Mouse (Mus musculus): ENCODE measurements around the gene Card9. TPM values are rescaled to one million over a fixed set of nuclear protein-coding genes. Genes with fewer than 3 reads are reported as not detected.
"Not testable (repeated sequence)": the region's sequence is repeated elsewhere in the genome, so short reads cannot be mapped to it uniquely, and the experiment has no call there.

Gene Card9
- 6.6 TPM in 2 replicates for polyA plus RNA-seq (2012; rRNA removed)

DNA sequence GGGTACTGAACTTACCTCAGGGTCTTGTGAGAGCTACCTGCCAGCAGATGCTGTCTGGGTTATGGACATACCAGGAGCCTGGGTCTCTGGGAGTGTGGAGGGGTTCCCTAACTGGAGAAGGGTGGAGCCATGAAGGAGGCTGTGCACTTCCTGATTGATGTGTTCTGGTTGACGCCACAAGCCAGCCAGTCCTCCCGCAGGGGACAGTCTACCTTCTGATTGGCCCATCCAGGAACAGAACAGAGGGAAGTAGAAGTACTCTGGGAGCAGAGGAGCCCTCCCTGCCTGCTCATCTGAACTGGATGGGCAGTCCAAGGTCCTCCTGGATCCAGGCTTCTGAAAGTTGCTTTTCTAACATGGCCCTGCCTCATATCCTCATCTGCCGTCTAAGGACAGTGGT, at the start of gene Card9:
Gene Card9, minus strand, starts transcription at position 147 of the 400 bp plus-strand sequence.
- no peak for DNase-seq (ENCODE audit: extremely low spot score in 1 of 2, low spot score in 1 of 2)

DNA sequence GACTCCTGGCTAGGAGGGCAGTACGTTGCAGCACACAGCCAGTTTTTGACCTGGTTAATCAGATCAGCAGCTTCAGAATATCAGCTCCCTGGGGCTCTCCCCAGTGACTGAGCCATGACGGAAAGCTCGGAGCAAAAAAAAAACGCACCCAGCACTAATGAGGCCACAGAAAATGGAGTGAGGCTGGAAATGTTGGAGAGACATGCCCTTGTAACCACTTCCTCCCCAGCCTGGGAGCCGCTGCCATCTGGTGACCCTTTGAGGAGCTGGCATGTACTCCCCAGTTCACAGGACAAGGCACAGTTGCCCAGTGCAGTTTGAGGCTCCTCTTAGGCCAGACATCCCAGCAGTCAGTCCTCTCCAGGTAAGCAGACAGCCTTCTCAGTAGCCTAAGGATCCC, 49.4 kb upstream of the Card9 start:
- DNase-seq (ENCODE audit: extremely low spot score in 1 of 2, low spot score in 1 of 2), result no peak

DNA sequence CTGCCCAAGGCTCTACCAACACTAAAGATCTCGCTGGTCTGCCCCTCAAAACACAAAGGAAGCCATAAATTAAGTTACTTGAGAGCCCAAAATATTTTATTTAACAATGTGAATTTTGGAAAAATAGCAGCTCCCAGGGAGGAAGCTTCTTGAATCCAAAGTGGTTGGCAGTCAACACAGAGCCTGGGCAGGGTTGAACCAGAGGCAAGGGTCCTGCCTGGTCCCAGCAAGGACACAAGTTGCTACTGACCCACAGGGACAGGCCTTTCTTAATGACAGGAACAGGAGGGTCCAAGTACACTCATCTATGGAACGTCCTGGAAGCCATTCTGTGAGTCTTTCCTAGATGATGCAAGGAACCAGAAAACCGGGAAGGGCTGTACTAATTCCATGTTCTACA, 48.6 kb upstream of the Card9 start:
- DNase-seq (ENCODE audit: extremely low spot score in 1 of 2, low spot score in 1 of 2), result no peak

DNA sequence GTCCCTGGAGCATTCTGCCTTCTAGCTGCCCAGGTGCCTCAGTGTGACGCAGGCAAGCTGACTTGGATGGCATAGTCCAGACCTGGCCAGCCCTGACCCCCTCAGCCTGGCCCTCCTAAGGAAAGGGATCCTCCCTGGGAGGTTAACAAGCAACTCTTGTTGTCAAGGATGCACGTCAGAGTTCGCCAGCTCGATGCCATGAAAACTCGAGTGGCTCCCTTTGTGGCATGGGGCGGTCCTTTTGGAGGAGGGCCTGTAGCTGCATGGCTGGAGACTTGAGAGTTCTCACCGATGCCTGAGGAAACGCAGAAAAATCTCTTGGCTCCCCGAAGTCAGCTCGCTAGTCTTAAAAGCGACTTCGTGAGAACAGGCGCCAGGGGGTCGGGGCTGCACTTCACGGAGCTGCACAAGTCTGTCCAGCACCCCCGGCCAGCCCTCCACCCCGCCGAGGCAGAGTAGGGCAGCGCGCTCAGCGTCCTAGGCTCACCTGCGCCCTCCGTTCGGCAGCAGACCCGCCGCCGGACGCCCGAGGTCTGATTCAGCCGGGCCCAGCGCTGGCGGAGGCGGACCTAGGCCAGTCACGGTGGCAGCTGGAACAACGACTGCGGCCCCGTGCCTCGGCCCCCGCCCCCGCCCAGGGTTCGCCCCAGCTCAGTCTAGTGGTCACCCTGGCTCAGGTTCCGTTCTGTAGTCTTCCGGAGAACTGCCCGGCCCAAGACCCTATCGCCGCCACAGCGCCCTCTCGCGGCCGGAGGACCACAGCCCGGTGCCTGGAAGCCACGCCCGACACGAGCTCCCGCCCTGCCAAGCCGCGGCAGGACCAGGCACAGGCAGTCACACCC, 48.0 kb upstream of the Card9 start, which contains the start of gene Inpp5e:
Gene Inpp5e, minus strand, starts transcription at position 689 of the 842 bp plus-strand sequence.
- peak; percentile 82 to 99 for DNase-seq (ENCODE audit: extremely low spot score in 1 of 2, low spot score in 1 of 2)

DNA sequence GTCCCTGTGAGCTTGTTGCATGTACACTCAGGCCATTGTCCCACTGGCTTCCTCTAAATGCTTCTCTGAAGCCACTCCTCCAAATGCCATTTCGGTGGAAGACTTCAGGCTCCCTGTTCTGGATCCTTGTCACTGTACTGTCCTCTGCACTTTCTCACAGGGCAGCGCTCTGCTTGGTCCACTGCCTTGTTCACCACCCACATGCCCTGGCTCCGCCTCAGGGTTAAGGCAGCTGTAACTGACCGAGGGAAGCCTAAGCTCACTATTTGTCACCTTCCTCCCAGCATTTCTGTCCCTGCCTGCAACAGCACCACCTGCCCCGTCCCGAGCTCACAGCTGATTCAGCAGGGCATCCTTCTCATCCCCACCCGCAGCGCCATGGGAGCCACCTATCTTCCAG, 42.6 kb upstream of the Card9 start:
- no peak for DNase-seq (ENCODE audit: extremely low spot score in 1 of 2, low spot score in 1 of 2)

DNA sequence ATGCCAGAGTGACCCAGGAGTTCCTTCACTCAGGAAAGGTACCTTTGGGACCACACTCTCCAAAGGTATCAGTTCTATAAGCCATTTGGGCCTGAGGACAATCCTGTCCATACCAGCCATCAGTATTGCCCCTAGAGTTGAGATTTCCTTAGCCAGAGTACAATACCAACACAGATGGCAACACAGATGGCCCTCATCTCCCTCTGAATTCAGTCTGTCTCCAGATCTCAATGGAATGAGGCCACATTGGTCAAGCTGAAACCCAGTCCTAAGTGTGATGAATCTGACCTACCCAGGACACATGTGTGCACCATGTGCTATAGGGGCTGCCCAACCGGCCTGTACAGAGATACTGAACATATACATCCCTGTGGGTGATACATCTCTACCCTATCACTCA, 41.5 kb upstream of the Card9 start:
- DNase-seq (ENCODE audit: extremely low spot score in 1 of 2, low spot score in 1 of 2), result no peak

DNA sequence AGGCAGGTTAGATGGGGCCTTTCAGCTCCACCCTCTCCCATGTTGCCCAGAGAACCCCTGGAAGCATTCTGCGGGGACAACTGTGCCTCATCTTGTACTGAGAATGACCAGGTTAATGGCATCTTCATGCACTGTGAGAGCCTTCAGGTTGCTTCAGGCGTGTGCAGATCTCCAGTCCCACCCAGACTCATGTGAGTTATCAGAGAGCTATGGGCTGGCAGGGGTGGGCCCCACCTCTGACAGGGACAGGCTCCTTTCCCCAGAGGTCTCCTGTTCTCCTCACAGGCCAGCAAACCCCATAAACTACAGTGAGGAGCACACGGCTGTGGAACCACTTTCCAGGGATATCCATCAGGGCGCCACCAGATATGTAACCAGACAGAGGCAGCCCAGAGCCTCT, 40.3 kb upstream of the Card9 start:
- DNase-seq (ENCODE audit: extremely low spot score in 1 of 2, low spot score in 1 of 2), result no peak

DNA sequence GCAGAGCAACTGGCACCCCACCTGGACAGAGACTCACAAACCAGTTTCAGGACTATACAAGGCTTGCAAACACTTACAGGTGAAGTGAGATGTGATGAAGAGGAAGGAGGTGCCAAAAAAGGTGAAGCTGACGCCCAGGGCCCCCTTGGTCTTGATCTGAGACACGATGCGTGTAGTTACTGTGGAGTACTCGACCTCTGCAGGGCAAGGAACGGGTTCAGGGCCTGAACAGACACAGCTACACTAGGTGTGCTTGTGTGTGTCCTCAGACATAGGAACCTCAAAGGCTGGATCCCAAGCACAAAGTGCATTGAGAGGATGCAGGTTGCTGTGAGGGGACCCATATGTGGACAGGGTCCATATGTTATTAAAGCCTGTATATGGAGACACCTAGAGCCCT, 39.6 kb upstream of the Card9 start:
- no peak for DNase-seq (ENCODE audit: extremely low spot score in 1 of 2, low spot score in 1 of 2)

DNA sequence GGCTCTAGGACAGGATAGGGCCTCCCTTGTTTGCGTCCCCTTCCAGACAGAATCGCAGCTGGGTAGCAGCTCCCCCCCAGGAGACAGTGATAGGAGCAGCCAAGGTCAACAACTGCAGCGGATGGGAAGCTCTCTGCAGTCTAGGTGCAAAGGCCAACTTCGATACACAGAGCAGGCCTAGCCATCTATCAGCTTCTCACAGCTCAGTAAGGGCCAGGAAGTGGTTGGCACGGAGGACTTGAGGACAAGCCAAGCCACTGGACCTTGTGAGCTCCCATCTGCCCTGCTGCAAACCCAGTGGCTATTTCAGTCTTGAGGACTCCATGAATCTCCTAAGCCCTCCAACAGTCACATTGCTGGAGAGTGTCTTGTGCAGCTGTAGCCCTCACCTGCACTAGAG, 38.9 kb upstream of the Card9 start:
- no peak for DNase-seq (ENCODE audit: extremely low spot score in 1 of 2, low spot score in 1 of 2)

DNA sequence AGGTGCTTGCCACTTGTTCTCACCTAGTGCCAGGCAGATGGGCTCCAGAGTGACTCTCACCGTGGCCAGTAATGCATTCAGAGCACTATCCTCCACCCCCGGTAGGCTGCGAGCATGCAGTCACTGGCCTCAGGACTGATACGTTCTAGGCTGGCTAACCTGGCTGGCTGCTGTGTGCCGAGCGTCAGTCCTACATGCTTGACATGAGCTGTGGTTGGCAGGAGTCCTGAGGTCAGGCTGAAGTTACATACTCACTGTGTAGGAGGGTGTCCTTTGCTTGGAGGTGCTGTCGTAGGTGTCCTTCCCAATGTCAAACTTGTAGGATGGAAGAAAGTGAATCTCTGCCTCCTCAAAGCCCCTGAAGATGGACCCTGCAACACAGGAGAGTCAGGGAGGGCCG, 38.3 kb upstream of the Card9 start:
- DNase-seq (ENCODE audit: extremely low spot score in 1 of 2, low spot score in 1 of 2), result no peak

DNA sequence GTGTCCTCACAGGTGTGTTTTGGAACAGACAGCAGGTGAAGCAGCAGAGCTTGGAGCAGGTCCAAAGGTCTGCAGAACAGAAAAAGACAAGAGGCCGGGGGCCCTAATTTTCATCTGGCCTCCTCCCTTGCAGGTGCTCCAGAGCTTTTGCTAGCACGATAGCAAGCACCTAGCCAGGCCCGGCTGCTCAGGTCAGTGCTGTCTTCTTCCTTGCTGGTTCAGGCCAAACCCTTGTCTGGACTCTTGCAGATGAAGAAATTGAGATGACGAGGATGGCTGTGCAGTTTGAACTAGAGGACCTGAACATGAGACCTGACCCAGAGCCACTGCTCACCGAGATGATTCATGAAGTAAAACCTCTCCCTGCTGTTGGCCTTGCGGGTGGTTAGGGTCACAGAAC, 30.9 kb upstream of the Card9 start:
- DNase-seq (ENCODE audit: extremely low spot score in 1 of 2, low spot score in 1 of 2), result no peak

DNA sequence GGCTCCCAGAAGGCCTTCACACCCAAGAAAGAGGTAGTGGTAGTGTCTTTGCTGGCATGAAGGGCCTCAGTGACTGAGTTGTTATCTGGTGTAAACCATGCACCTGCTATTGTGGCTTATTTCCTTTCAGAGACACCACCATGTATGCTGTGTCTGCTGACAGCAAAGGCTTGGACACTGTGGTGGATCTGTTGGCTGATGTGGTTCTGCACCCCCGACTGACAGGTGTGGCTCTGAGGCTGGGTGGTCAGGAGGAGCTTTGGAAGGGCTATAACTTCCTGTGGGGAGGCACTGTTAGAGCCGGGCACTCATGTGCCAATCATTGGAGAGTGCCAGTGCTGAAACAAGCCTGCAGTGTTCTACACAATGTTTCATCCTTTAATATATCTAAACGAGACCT, 30.2 kb upstream of the Card9 start:
- DNase-seq (ENCODE audit: extremely low spot score in 1 of 2, low spot score in 1 of 2), result no peak

DNA sequence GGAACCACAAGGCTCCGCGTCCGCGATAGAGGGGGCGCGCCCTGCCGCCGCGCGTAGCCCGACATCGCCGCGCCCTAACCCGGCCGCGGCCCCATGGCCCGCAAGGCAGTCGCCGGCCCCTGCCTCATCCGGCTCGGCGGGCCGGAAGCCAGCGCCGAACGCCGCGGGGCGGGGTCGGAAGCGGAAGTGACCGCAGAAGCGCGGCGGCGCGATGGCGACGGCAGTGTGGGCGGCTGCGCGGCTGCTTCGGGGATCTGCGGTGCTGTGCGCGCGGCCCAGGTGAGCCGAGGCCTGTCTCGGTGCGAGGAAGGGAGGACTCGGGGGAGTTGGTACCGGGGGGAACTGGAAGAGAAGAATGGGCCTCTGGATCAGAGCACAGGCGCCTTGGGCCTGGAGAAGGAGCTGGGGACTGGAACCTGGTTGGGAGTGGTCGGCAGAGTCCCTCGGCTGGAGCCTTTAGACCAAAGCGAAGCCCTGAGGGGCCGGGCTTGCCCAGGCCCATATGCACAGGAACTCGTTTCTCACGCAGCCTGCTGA, 28.5 kb upstream of the Card9 start, which contains the start of the genes Entr1 and Pmpca:
Gene Entr1, minus strand, starts transcription at position 163 of the 537 bp plus-strand sequence.
Gene Pmpca, plus strand, starts transcription at position 186 of the 537 bp plus-strand sequence.
- DNase-seq (ENCODE audit: extremely low spot score in 1 of 2, low spot score in 1 of 2), result peak; percentile 55 to 82

DNA sequence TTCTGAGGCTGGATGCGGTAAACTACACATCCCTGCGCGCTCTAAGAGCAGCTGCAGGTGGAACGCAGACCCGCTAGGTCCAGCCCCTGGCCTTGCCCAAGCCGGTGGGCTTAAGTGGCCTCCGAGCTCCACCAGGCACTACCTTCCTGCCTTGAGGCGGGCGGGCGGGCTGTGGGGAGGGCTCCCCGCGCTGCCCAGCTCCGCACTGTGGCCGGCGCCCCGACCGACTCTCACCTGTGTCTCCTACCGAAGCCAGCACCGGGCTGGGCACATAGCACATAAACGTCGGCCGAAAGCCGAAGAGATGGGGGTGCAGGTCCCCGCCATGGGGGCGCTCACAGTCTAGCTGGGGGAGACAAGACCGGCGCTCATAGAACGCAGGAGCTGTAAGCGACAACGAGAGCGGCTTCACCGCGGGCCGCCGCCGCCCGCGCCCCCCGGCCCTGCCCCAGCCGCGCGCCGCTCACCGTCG, 28.0 kb upstream of the Card9 start:
- no peak for DNase-seq (ENCODE audit: extremely low spot score in 1 of 2, low spot score in 1 of 2)

DNA sequence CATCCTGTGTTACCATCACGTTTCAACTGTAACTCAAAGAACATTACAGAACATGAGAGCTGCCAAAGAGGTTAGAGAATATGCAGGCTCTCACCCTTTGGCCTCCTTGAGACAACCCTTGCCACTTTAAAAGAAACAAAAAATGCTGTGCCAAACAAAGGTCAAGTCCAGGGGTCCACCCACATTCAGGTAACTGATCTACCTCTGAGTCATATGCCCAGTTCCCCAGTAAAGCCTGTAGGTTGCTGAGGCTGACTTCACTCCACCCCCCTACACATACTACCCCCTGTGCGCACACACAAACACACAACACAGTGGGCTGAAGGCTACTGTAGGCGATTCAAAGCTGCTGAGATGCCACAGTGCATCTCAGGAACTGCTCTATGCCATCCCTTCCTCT, 27.0 kb upstream of the Card9 start:
- no peak for DNase-seq (ENCODE audit: extremely low spot score in 1 of 2, low spot score in 1 of 2)

DNA sequence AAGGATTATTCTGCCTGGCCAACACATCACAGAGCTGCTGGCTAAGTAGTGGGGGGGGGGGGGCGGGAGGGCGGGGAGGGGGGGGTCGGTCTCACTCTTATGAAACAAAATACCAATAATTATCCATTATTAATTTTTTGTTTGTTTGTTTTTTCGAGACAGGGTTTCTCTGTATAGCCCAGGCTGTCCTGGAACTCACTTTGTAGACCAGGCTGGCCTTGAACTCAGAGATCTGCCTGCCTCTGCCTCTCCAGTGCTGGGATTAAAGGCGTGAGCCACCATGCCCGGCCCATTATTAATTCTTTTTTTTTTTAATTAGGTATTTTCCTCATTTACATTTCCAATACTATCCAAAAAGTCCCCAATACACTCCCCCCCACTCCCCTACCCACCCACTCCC, 20.2 kb upstream of the Card9 start:
- DNase-seq (ENCODE audit: extremely low spot score in 1 of 2, low spot score in 1 of 2), result not testable (repeated sequence)

DNA sequence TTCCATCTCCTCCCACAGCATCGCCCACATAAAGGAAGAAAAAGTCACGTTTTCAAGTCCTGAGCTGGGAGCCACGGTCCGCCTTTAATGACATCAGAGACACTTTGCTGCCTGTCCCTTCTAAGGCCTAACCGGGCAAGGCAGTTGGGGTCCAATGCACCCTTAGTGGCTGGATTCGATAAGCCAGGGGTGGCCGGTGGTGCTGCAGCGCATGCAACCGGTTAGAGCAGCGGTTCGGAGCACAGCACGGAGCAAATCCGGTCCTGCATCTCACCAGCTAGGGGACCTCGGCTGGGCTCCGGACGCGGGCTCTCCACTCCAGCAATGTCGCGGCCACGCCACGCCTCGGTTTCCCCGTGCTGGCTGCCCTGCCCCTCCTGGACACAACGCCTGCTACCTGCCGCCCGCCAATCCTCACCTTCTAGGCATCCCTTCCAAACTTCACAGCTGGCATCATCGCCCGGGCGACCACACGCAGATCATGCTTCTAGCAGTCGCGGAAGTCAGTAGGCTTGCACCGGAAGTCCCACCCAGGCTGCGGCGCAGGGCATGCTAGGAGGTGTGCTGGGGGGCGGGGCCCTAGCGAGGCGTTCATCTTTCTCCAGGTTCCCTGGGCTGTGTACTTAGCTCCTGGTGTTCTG, 19.5 kb upstream of the Card9 start, which contains the start of gene Snapc4:
Gene Snapc4, minus strand, starts transcription at position 523 of the 641 bp plus-strand sequence.
- peak; percentile 69 to 90 for DNase-seq (ENCODE audit: extremely low spot score in 1 of 2, low spot score in 1 of 2)

DNA sequence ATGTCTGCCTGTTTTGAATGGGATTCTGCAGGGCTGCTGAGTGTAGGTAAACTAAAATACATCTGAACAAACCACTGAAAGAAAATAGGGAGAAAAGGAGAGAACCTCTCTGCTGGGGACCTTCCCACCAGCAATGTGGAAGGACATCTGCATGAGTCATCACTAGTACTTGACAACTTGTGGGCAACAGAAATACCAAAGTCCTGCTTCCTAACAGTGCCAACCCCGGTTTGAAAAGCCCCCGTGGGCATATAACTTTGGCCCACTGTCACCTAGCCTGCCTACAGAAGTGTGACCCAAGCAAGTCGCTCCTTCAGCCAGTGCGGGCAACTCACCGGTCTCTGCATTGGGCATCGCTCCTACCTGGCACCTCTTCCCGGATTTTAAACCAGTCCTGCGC, 11.7 kb upstream of the Card9 start:
- DNase-seq (ENCODE audit: extremely low spot score in 1 of 2, low spot score in 1 of 2), result no peak

DNA sequence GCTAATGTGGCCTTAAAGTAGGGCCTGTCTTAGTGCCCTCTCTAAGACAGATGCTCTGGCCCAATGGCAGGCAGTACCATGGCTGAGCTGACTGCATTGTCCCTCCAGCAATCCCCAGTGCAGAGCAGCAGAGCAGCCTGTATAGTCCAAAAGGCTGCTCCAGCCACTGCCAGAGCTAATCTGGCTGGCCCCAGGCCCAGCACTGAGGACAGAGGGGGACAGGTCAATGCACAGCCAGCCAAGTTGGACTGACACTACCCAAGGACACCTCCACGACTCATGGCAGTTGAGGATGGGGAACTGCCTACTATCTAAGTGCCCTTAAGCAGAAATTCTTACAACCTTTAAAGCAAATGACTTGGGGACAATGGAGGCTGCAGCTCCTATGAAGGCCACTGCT, 7.9 kb upstream of the Card9 start:
- no peak for DNase-seq (ENCODE audit: extremely low spot score in 1 of 2, low spot score in 1 of 2)

DNA sequence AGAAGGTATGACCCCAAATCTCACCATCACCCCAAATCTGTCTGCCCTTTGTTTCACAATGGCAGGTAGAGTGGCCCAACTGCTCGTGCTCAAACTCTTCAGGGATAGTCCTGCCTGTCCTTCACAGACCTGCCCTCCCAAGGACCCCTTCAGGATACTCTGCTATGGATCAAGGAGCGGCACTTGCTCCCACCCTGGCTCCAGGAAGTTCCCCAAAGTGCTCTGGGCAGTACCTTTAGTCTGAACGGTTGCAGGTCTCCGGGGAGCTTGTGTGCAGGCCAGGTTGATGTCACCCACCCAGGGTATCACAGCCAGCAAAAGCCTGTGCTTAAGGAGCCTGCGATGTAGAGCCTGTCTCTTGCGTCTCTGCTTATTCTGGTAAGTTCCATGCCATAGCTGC, 7.2 kb upstream of the Card9 start:
- no peak for DNase-seq (ENCODE audit: extremely low spot score in 1 of 2, low spot score in 1 of 2)

DNA sequence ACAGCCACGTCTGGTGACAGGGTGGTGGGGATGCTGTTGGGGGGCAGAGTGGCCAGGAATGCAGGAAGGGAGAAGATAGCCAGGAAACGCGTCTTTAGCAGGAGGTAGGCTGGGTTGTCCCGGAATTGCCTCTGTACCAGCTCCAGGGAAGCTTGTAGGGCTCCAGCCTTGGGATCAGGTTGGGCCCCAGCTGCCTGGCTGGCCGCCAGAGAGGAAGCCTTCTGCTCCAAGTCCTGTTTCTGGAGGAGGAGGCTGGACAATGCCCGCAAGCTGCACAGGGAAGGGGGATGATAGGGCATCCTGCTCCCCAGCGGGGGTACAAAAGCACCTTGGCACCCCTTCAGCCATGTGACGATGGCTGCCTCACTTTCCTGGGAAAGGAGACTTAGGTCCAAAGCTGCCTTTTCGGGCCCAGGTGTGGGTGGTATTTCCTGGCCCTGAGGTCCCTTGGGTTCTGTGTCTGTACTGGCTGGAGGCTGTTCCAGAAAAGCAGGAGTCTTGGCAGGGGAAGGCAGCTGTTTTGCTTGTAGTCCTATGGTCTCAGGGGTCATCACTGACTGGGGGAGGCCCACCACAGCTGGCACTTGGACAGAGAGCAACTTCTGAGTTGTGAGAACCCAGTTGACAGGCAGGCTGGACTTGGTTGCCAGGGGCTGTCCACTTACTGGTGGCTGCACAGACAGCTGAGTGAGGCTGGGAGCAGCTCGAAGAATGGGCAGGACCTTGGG, 4.2 kb upstream of the Card9 start:
- no peak for DNase-seq (ENCODE audit: extremely low spot score in 1 of 2, low spot score in 1 of 2)

Measured in frontal cortex, adult 2 months (tissue).